Mouse (Mus musculus): ENCODE data around the gene Urgcp. TPM values are rescaled to one million over a fixed set of nuclear protein-coding genes. Genes with fewer than 3 reads are reported as not detected.

The Urgcp gene
- polyA plus RNA-seq, 1 experiment from 2014 or later, result 23.3 TPM

- 97% methylated on average over 1 of the region's 1 CpGs for WGBS
- Histone ChIP-seq H3K27me3 (no peaks in the 10 kb centered on the region), H3K27ac (no peak overlapping the region), H3K9me3 (replicated peaks) (no peaks in the 10 kb centered on the region), H3K4me1 (peaks cover 15% of the 10 kb centered on the region), H3K36me3 (peaks cover 23% of the 10 kb centered on the region), H3K4me2 (no peak overlapping the region), H3K4me3 (replicated peaks) (no peak overlapping the region), H3K9ac (no peak overlapping the region)
- no peak for ATAC-seq (replicated peaks; ENCODE audit: low FRiP score)
Measured at GRCm38 (mm10) chr11:5703341-5703740, 58.8 kb downstream of the Urgcp start.

GRCm38 (mm10) chr11:5702957-5703332 is 59.2 kb downstream of the Urgcp start:
- H3K9me3 ChIP-seq (replicated peaks), result no peaks in the 10 kb centered on the region
- WGBS, result 90% methylated on average over 6 of the region's 6 CpGs
- no peak overlapping the region for H3K4me3 ChIP-seq (replicated peaks)
- no peak overlapping the region for H3K4me2 ChIP-seq
- peaks cover 23% of the 10 kb centered on the region for H3K36me3 ChIP-seq
- H3K4me1 ChIP-seq, result peaks cover 15% of the 10 kb centered on the region
- H3K27me3 ChIP-seq, result no peaks in the 10 kb centered on the region
- no peak overlapping the region for H3K27ac ChIP-seq
- H3K9ac ChIP-seq, result no peak overlapping the region
- no peak for ATAC-seq (replicated peaks; ENCODE audit: low FRiP score)

GRCm38 (mm10) chr11:5702271-5702956 is 59.8 kb downstream of the Urgcp start:
- H3K27ac ChIP-seq, result no peak overlapping the region
- 81% methylated on average over 5 of the region's 5 CpGs for WGBS
- H3K4me1 ChIP-seq, result peaks cover 15% of the 10 kb centered on the region
- ATAC-seq (replicated peaks; ENCODE audit: low FRiP score), result no peak
- no peak overlapping the region for H3K4me3 ChIP-seq (replicated peaks)
- no peaks in the 10 kb centered on the region for H3K27me3 ChIP-seq
- H3K9me3 ChIP-seq (replicated peaks), result no peaks in the 10 kb centered on the region
- no peak overlapping the region for H3K4me2 ChIP-seq
- H3K9ac ChIP-seq, result no peak overlapping the region
- peaks cover 23% of the 10 kb centered on the region for H3K36me3 ChIP-seq

- peaks cover 23% of the 10 kb centered on the region for H3K36me3 ChIP-seq
- peaks cover 14% of the 10 kb centered on the region for H3K4me1 ChIP-seq
- H3K27me3 ChIP-seq, result no peaks in the 10 kb centered on the region
- no peak overlapping the region for H3K9ac ChIP-seq
- ATAC-seq (replicated peaks; ENCODE audit: low FRiP score), result no peak
- 97% methylated on average over 1 of the region's 1 CpGs for WGBS
- H3K4me3 ChIP-seq (replicated peaks), result no peak overlapping the region
- H3K9me3 ChIP-seq (replicated peaks), result no peaks in the 10 kb centered on the region
- no peak overlapping the region for H3K27ac ChIP-seq
- no peak overlapping the region for H3K4me2 ChIP-seq
Measured at GRCm38 (mm10) chr11:5701821-5702220, 60.4 kb downstream of the Urgcp start.

- Histone ChIP-seq H3K9me3 (replicated peaks) (no peaks in the 10 kb centered on the region), H3K27me3 (no peaks in the 10 kb centered on the region), H3K4me3 (replicated peaks) (no peak overlapping the region), H3K9ac (no peak overlapping the region), H3K4me1 (peaks cover 9% of the 10 kb centered on the region), H3K27ac (no peak overlapping the region), H3K4me2 (no peak overlapping the region), H3K36me3 (peaks cover 23% of the 10 kb centered on the region)
- 53% methylated on average over 2 of the region's 2 CpGs for WGBS
- ATAC-seq (replicated peaks; ENCODE audit: low FRiP score), result no peak
Measured at GRCm38 (mm10) chr11:5701300-5701699, 60.9 kb downstream of the Urgcp start.

GRCm38 (mm10) chr11:5700808-5701207 is 61.4 kb downstream of the Urgcp start:
- H3K4me1 ChIP-seq, result peaks cover 4% of the 10 kb centered on the region
- H3K27ac ChIP-seq, result no peak overlapping the region
- ATAC-seq (replicated peaks; ENCODE audit: low FRiP score), result no peak

GRCm38 (mm10) chr11:5691775-5692174 is 70.4 kb downstream of the Urgcp start:
- WGBS, result 34% methylated on average over 7 of the region's 7 CpGs
- Histone ChIP-seq H3K4me3 (replicated peaks) (no peak overlapping the region), H3K4me2 (no peak overlapping the region), H3K9ac (no peak overlapping the region), H3K4me1 (no peaks in the 10 kb centered on the region), H3K27me3 (no peaks in the 10 kb centered on the region), H3K9me3 (replicated peaks) (peaks cover 5% of the 10 kb centered on the region; the same call in 1 of the 2 replicates), H3K27ac (no peak overlapping the region), H3K36me3 (no peaks in the 10 kb centered on the region)
- no peak for ATAC-seq (replicated peaks; ENCODE audit: low FRiP score)

More at GRCm38 (mm10) chr11:5700808-5701207, 61.4 kb downstream of the Urgcp start:
- H3K4me3 ChIP-seq (replicated peaks), result no peak overlapping the region
- H3K27me3 ChIP-seq, result no peaks in the 10 kb centered on the region
- no peaks in the 10 kb centered on the region for H3K9me3 ChIP-seq (replicated peaks)
- H3K9ac ChIP-seq, result no peak overlapping the region
- WGBS, result 86% methylated on average over 7 of the region's 7 CpGs
- H3K36me3 ChIP-seq, result peaks cover 23% of the 10 kb centered on the region
- no peak overlapping the region for H3K4me2 ChIP-seq

- H3K9ac ChIP-seq, result no peak overlapping the region
- ATAC-seq (replicated peaks; ENCODE audit: low FRiP score), result no peak
- H3K4me3 ChIP-seq (replicated peaks), result no peak overlapping the region
- WGBS, result 31% methylated on average over 7 of the region's 7 CpGs
- no peak overlapping the region for H3K27ac ChIP-seq
- no peaks in the 10 kb centered on the region for H3K9me3 ChIP-seq (replicated peaks)
- no peaks in the 10 kb centered on the region for H3K27me3 ChIP-seq
- no peak overlapping the region for H3K4me2 ChIP-seq
- no peaks in the 10 kb centered on the region for H3K4me1 ChIP-seq
- no peaks in the 10 kb centered on the region for H3K36me3 ChIP-seq
Measured at GRCm38 (mm10) chr11:5684283-5684682, 77.9 kb downstream of the Urgcp start.

- no peak for ATAC-seq (replicated peaks; ENCODE audit: low FRiP score)
- Histone ChIP-seq H3K9me3 (replicated peaks) (no peaks in the 10 kb centered on the region), H3K9ac (no peak overlapping the region), H3K27ac (no peak overlapping the region), H3K27me3 (no peaks in the 10 kb centered on the region), H3K4me3 (replicated peaks) (no peak overlapping the region), H3K36me3 (no peaks in the 10 kb centered on the region), H3K4me2 (no peak overlapping the region), H3K4me1 (no peaks in the 10 kb centered on the region)
- whole genome bisulfite sequencing, result 70% methylated on average over 6 of the region's 6 CpGs
Measured at GRCm38 (mm10) chr11:5682541-5682940, 79.6 kb downstream of the Urgcp start.

Other genes with a start within 250 kb of the Urgcp start
- gene Xbp1, start 241.7 kb downstream of the Urgcp start, polyA plus RNA-seq (2015; fragmentation: Nextera tagmentation; extraction: Ambion mirVana), result 189 and 200 TPM in 2 replicates
- 18.8 and 19.7 TPM in 2 replicates for gene Ccdc117, start 220.2 kb downstream of the Urgcp start, polyA plus RNA-seq (2015; fragmentation: Nextera tagmentation; extraction: Ambion mirVana)
- gene Ankrd36, start 192.7 kb downstream of the Urgcp start, polyA plus RNA-seq (2015; fragmentation: Nextera tagmentation; extraction: Ambion mirVana), result not detected in 2 replicates
- gene Mrps24, start 46.7 kb downstream of the Urgcp start, polyA plus RNA-seq (2015; fragmentation: Nextera tagmentation; extraction: Ambion mirVana), result 192 and 202 TPM in 2 replicates
- gene Dbnl, start 26.1 kb upstream of the Urgcp start, polyA plus RNA-seq (2015; fragmentation: Nextera tagmentation; extraction: Ambion mirVana), result 112 and 116 TPM in 2 replicates
- gene Pgam2, start 41.4 kb upstream of the Urgcp start, polyA plus RNA-seq (2015; fragmentation: Nextera tagmentation; extraction: Ambion mirVana), result 22.7 and 37.9 TPM in 2 replicates
- 9.2 and 9.9 TPM in 2 replicates for gene Polm, start 75.6 kb upstream of the Urgcp start, polyA plus RNA-seq (2015; fragmentation: Nextera tagmentation; extraction: Ambion mirVana)
- 39.0 and 52.1 TPM in 2 replicates for gene Aebp1, start 99.6 kb upstream of the Urgcp start, polyA plus RNA-seq (2015; fragmentation: Nextera tagmentation; extraction: Ambion mirVana)
- 133 and 141 TPM in 2 replicates for gene Pold2, start 115.9 kb upstream of the Urgcp start, polyA plus RNA-seq (2015; fragmentation: Nextera tagmentation; extraction: Ambion mirVana)
- 3.9 and 5.8 TPM in 2 replicates for gene Myl7, start 136.4 kb upstream of the Urgcp start, polyA plus RNA-seq (2015; fragmentation: Nextera tagmentation; extraction: Ambion mirVana)
- 1.3 and 2.0 TPM in 2 replicates for gene Gck, start 187.7 kb upstream of the Urgcp start, polyA plus RNA-seq (2015; fragmentation: Nextera tagmentation; extraction: Ambion mirVana)
- gene Ykt6, start 193.3 kb upstream of the Urgcp start, polyA plus RNA-seq (2015; fragmentation: Nextera tagmentation; extraction: Ambion mirVana), result 52.9 and 57.3 TPM in 2 replicates

Measured in kidney, embryonic 15.5 days (tissue).